Mouse (Mus musculus) MEL (cell line): ENCODE measurements around the gene Macf1. TPM values are rescaled to one million over a fixed set of nuclear protein-coding genes. Genes with fewer than 3 reads are reported as not detected.

ENCODE experiments used
- DNase-seq: peaks from one replicate; pipeline ENCODE4 v3.0.0; 2011; ENCODE audit warnings: low read depth, low spot score
- H3K27ac ChIP-seq: 2 replicates; pipeline ENCODE4 v1.5.1; 2012; ENCODE audit warnings: low read depth, mild to moderate bottlenecking, control low read depth, low read length, moderate library complexity; ENCODE audit not compliant: control insufficient read depth
- H3K27me3 ChIP-seq, 2 experiments: fragments of 150-350 bp in 1 of 2; sonication (generic) in 1 of 2; 2 replicates each; pipeline ENCODE4 v1.6.1; 2012; ENCODE audit warnings: low read length in 2 of 2, mild to moderate bottlenecking in 2 of 2, improper control_type of control experiment in 1 of 2, moderate library complexity in 1 of 2; ENCODE audit not compliant: insufficient read depth in 2 of 2, control insufficient read depth in 1 of 2
- H3K36me3 ChIP-seq, 2 experiments: 2 replicates each; pipeline ENCODE4 v1.6.1; 2012 to 2014; ENCODE audit warnings: low read length in 2 of 2, improper control_type of control experiment in 1 of 2, inconsistent platforms in 1 of 2, mild to moderate bottlenecking in 1 of 2; ENCODE audit not compliant: insufficient read depth in 2 of 2, control insufficient read depth in 1 of 2
- H3K4me1 ChIP-seq, 2 experiments: fragments of 150-350 bp in 1 of 2; sonication (generic) in 1 of 2; 2 replicates each; pipeline ENCODE4 v1.6.1; 2012; ENCODE audit warnings: low read length in 2 of 2, improper control_type of control experiment in 1 of 2, mild to moderate bottlenecking in 1 of 2; ENCODE audit not compliant: insufficient read depth in 2 of 2, control insufficient read depth in 1 of 2
- H3K4me3 ChIP-seq, 2 experiments: fragments of 150-350 bp in 1 of 2; sonication (generic) in 1 of 2; 2 replicates each; pipeline ENCODE4 v1.5.1; 2012; ENCODE audit warnings: low read depth in 2 of 2, low read length in 2 of 2, mild to moderate bottlenecking in 2 of 2, moderate library complexity in 2 of 2, control low read depth in 1 of 2, improper control_type of control experiment in 1 of 2; ENCODE audit not compliant: control insufficient read depth in 1 of 2, insufficient read depth in 1 of 2
- H3K79me2 ChIP-seq: 2 replicates; pipeline ENCODE4 v1.6.1; 2012; ENCODE audit warnings: mild to moderate bottlenecking, low read length, moderate library complexity; ENCODE audit not compliant: control insufficient read depth, poor library complexity, insufficient read depth
- H3K9ac ChIP-seq: 2 replicates; pipeline ENCODE4 v1.6.1; 2012; ENCODE audit warnings: low read depth, mild to moderate bottlenecking, control low read depth, low read length, moderate library complexity; ENCODE audit not compliant: control insufficient read depth, poor library complexity, severe bottlenecking
- H3K9me3 ChIP-seq: fragments of 150-350 bp; sonication (generic); replicated peaks from 2 replicates; pipeline ENCODE4 v1.6.1; 2012; ENCODE audit warnings: mild to moderate bottlenecking, low read length, improper control_type of control experiment, moderate library complexity; ENCODE audit not compliant: insufficient read depth
- CHD1 ChIP-seq: IDR thresholded peaks from 2 replicates; pipeline ENCODE4 v1.6.1; 2012; ENCODE audit warnings: low read depth, mild to moderate bottlenecking, inconsistent platforms, low read length, improper control_type of control experiment
- CHD2 ChIP-seq: IDR thresholded peaks from 2 replicates; pipeline ENCODE4 v1.6.1; 2011; ENCODE audit warnings: low read length, improper control_type of control experiment
- CTCF ChIP-seq, 3 experiments: IDR thresholded peaks in 2 of 3; conservative IDR thresholded peaks in 1 of 3; 2 replicates each; pipeline ENCODE4 v1.5.1; 2011 to 2012; ENCODE audit warnings: low read length in 3 of 3, low read depth in 2 of 3, mild to moderate bottlenecking in 2 of 3, improper control_type of control experiment in 1 of 3, inconsistent platforms in 1 of 3, mixed read lengths in 1 of 3, moderate library complexity in 1 of 3; ENCODE audit not compliant: control insufficient read depth in 1 of 3, insufficient read depth in 1 of 3, poor library complexity in 1 of 3, severe bottlenecking in 1 of 3
- E2F4 ChIP-seq: IDR thresholded peaks from 2 replicates; pipeline ENCODE4 v1.6.1; 2011; ENCODE audit warnings: low read depth, low read length, improper control_type of control experiment, borderline replicate concordance
- EP300 ChIP-seq, 2 experiments: IDR thresholded peaks; 2 replicates each; pipeline ENCODE4 v1.6.1; 2011; ENCODE audit warnings: improper control_type of control experiment in 2 of 2, low read length in 2 of 2, low read depth in 1 of 2, mild to moderate bottlenecking in 1 of 2
- ETS1 ChIP-seq: IDR thresholded peaks from 2 replicates; pipeline ENCODE4 v1.6.1; 2012; ENCODE audit warnings: low read depth, mild to moderate bottlenecking, inconsistent platforms, low read length, improper control_type of control experiment, moderate library complexity
- GATA1 ChIP-seq: IDR thresholded peaks from 2 replicates; pipeline ENCODE4 v1.6.1; 2011; ENCODE audit warnings: low read depth, low read length, improper control_type of control experiment
- HCFC1 ChIP-seq: IDR thresholded peaks from 2 replicates; pipeline ENCODE4 v1.6.1; 2012; ENCODE audit warnings: low read depth, mild to moderate bottlenecking, inconsistent platforms, low read length, improper control_type of control experiment, moderate library complexity
- JUND ChIP-seq: IDR thresholded peaks from 2 replicates; pipeline ENCODE4 v1.6.1; 2011; ENCODE audit warnings: low read depth, mild to moderate bottlenecking, improper control_type of control experiment, low read length
- KAT2A ChIP-seq: conservative IDR thresholded peaks from 2 replicates; pipeline ENCODE4 v1.6.1; 2012; ENCODE audit warnings: low read depth, low read length, improper control_type of control experiment, inconsistent platforms
- MAX ChIP-seq: IDR thresholded peaks from 2 replicates; pipeline ENCODE4 v1.6.1; 2011; ENCODE audit warnings: low read length, improper control_type of control experiment
- MEF2A ChIP-seq: IDR thresholded peaks from 2 replicates; pipeline ENCODE4 v1.6.1; 2014; ENCODE audit warnings: low read depth, mild to moderate bottlenecking, inconsistent platforms, low read length, improper control_type of control experiment; ENCODE audit not compliant: poor library complexity, insufficient replicate concordance, severe bottlenecking; ENCODE audit errors: extremely low read depth
- MYC ChIP-seq: IDR thresholded peaks from 2 replicates; pipeline ENCODE4 v1.6.1; 2011; ENCODE audit warnings: low read depth, mild to moderate bottlenecking, low read length, improper control_type of control experiment, moderate library complexity
- NRF1 ChIP-seq: IDR thresholded peaks from 2 replicates; pipeline ENCODE4 v1.6.1; 2014; ENCODE audit warnings: low read depth, mild to moderate bottlenecking, inconsistent platforms, low read length, improper control_type of control experiment, moderate library complexity; ENCODE audit not compliant: poor library complexity, insufficient read depth, severe bottlenecking
- POLR2A ChIP-seq, 2 experiments: IDR thresholded peaks; 2 replicates each; pipeline ENCODE4 v1.6.1; 2011 to 2012; ENCODE audit warnings: low read length in 2 of 2, mild to moderate bottlenecking in 2 of 2, control low read depth in 1 of 2, improper control_type of control experiment in 1 of 2, low read depth in 1 of 2, moderate library complexity in 1 of 2; ENCODE audit not compliant: control insufficient read depth in 1 of 2, insufficient read depth in 1 of 2, poor library complexity in 1 of 2
- POLR2AphosphoS2 ChIP-seq: IDR thresholded peaks from 2 replicates; pipeline ENCODE4 v1.6.1; 2011; ENCODE audit warnings: low read length, improper control_type of control experiment
- POLR2AphosphoS5 ChIP-seq: IDR thresholded peaks from 2 replicates; pipeline ENCODE4 v1.6.1; 2012; ENCODE audit warnings: low read depth, borderline replicate concordance, mild to moderate bottlenecking, inconsistent platforms, low read length, moderate library complexity, mixed read lengths
- RCOR1 ChIP-seq: IDR thresholded peaks from 2 replicates; pipeline ENCODE4 v1.6.1; 2012; ENCODE audit warnings: low read depth, mild to moderate bottlenecking, inconsistent platforms, low read length, improper control_type of control experiment
- SIN3A ChIP-seq: IDR thresholded peaks from 2 replicates; pipeline ENCODE4 v1.6.1; 2012; ENCODE audit warnings: low read length, improper control_type of control experiment, inconsistent platforms
- TCF12 ChIP-seq: IDR thresholded peaks from 2 replicates; pipeline ENCODE4 v1.6.1; 2014; ENCODE audit warnings: low read depth, mild to moderate bottlenecking, inconsistent platforms, low read length, improper control_type of control experiment, moderate library complexity
- UBTF ChIP-seq: IDR thresholded peaks from 2 replicates; pipeline ENCODE4 v1.6.1; 2012; ENCODE audit warnings: low read depth, mild to moderate bottlenecking, inconsistent platforms, low read length, improper control_type of control experiment, moderate library complexity, borderline replicate concordance; ENCODE audit not compliant: insufficient read depth
- USF1 ChIP-seq: IDR thresholded peaks from 2 replicates; pipeline ENCODE4 v1.6.1; 2014; ENCODE audit warnings: low read depth, mild to moderate bottlenecking, inconsistent platforms, low read length, improper control_type of control experiment, moderate library complexity
- USF2 ChIP-seq, 2 experiments: IDR thresholded peaks; 2 replicates each; pipeline ENCODE4 v1.6.1; 2011 to 2012; ENCODE audit warnings: improper control_type of control experiment in 2 of 2, low read length in 2 of 2, borderline replicate concordance in 1 of 2, inconsistent platforms in 1 of 2, low read depth in 1 of 2, mild to moderate bottlenecking in 1 of 2; ENCODE audit not compliant: insufficient read depth in 1 of 2
- ZNF384 ChIP-seq: IDR thresholded peaks from 2 replicates; pipeline ENCODE4 v1.6.1; 2012; ENCODE audit warnings: low read depth, mild to moderate bottlenecking, inconsistent platforms, low read length, improper control_type of control experiment
- polyA plus RNA-seq, 2 experiments: library from polyadenylated mRNA; stranded (reverse) in 1 of 2; unstranded in 1 of 2; fragments of >175 nt in 1 of 2; fragments of >200 nt in 1 of 2; gene quantifications; 2 replicates each; pipeline versions ENCODE4 v1.2.1 to v1.2.4; 2012; ENCODE audit warnings: low replicate concordance in 2 of 2, low read depth in 1 of 2; ENCODE audit not compliant: insufficient read length in 2 of 2, insufficient read depth in 1 of 2, missing spikeins in 1 of 2
- total RNA-seq: library from RNA; depleted of rRNA; stranded (reverse); fragments of 300-350 nt; gene quantifications from 2 replicates; pipeline ENCODE4 v1.2.3, GENCODE M21; 2012

Gene Macf1
- total and polyA plus RNA-seq, 3 experiments: 18.5 to 71.4 (median 60.8) TPM

- TF ChIP-seq ZNF384 (no peak), MYC (no peak), SIN3A (no peak), USF2 (IDR thresholded peaks at IDR 0.05; ENCODE audit: borderline replicate concordance in 1 of 2, insufficient read depth in 1 of 2, low read depth in 1 of 2, low read length in 2 of 2) (no peak), CHD2 (no peak), GATA1 (no peak), USF1 (no peak), E2F4 (no peak), HCFC1 (no peak), TCF12 (no peak), MAX (no peak), CTCF (IDR thresholded peaks at IDR 0.05 in 2 of 3, conservative IDR thresholded peaks at IDR 0.05 in 1 of 3; ENCODE audit: control insufficient read depth in 1 of 3, insufficient read depth in 1 of 3, low read depth in 2 of 3, low read length in 3 of 3, poor library complexity in 1 of 3, severe bottlenecking in 1 of 3) (no peak), RCOR1 (no peak), POLR2A (IDR thresholded peaks at IDR 0.05; ENCODE audit: control insufficient read depth in 1 of 2, insufficient read depth in 1 of 2, low read depth in 1 of 2, low read length in 2 of 2, poor library complexity in 1 of 2) (no peak), CHD1 (no peak), UBTF (no peak), POLR2AphosphoS2 (no peak), KAT2A (no peak), EP300 (IDR thresholded peaks at IDR 0.05; ENCODE audit: low read depth in 1 of 2, low read length in 2 of 2) (no peak), JUND (no peak)
- Histone ChIP-seq H3K9me3 (no peaks in the 10 kb centered on the region), H3K36me3 (no peaks in the 10 kb centered on the region), H3K9ac (no peak overlapping the region), H3K27me3 (no peaks in the 10 kb centered on the region; a peak in 2 of 4 replicates), H3K79me2 (no peaks in the 10 kb centered on the region), H3K27ac (no peak overlapping the region), H3K4me3 (no peak overlapping the region), H3K4me1 (no peaks in the 10 kb centered on the region)
- no peak for DNase-seq
Observed at GRCm38 (mm10) chr4:123693384-123693783, 9.2 kb upstream of the Macf1 start.

- H3K4me3 ChIP-seq: no peak overlapping the region
- TF ChIP-seq MEF2A (no peak), USF1 (no peak), CTCF (IDR thresholded peaks at IDR 0.05 in 2 of 3, conservative IDR thresholded peaks at IDR 0.05 in 1 of 3; ENCODE audit: control insufficient read depth in 1 of 3, insufficient read depth in 1 of 3, low read depth in 2 of 3, low read length in 3 of 3, poor library complexity in 1 of 3, severe bottlenecking in 1 of 3) (no peak), TCF12 (no peak), POLR2AphosphoS5 (no peak), NRF1 (no peak), CHD1 (no peak), CHD2 (no peak), USF2 (IDR thresholded peaks at IDR 0.05; ENCODE audit: borderline replicate concordance in 1 of 2, insufficient read depth in 1 of 2, low read depth in 1 of 2, low read length in 2 of 2) (no peak), EP300 (IDR thresholded peaks at IDR 0.05; ENCODE audit: low read depth in 1 of 2, low read length in 2 of 2) (no peak), ETS1 (no peak)
- H3K9me3 ChIP-seq: no peaks in the 10 kb centered on the region
- H3K4me1 ChIP-seq: no peaks in the 10 kb centered on the region
- DNase-seq: no peak
- H3K79me2 ChIP-seq: no peaks in the 10 kb centered on the region
- H3K27ac ChIP-seq: no peak overlapping the region
- no peaks in the 10 kb centered on the region for H3K36me3 ChIP-seq
- H3K27me3 ChIP-seq: no peaks in the 10 kb centered on the region; a peak in 2 of 4 replicates
- H3K9ac ChIP-seq: no peak overlapping the region
Observed at GRCm38 (mm10) chr4:123692071-123692470, 7.9 kb upstream of the Macf1 start.
